Comparison of ENCODE assay signal across 28 mouse cellular contexts in the genomic region with DNA sequence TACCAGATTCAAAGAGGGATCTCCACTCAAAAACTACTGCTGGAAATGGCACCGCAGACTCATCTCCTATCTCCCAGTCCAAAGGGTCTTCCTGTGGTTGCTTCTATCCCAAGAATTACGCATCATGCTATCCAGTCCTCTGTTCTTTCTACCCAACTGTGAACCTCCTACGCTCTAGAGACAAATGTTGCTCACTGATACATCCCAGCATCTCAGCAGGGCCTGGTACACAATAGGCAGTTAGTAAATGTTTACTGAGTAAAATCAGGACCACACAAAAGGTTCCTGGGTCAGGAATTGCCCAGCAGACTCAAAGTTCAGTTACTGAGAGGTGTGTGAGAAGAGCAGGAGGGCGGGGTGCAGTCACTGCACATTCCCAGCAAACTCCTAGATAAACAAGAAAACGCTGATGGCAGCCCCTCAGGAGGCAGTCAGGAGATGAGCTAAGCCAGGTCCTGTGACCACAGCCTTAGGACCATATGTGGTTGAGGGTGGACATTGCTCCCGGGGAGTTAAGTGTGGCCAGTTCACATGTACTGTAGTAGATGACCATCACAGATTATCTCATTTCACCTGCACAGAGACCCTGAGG. TPM values are rescaled to one million over a fixed set of nuclear protein-coding genes. Genes with fewer than 3 reads are reported as not detected.
DNase-seq lines count a peak whose midpoint lies in the region; ATAC-seq and TF ChIP-seq lines count a peak whose summit lies in the region.
"Had no signal": no experiment of that assay in that cellular context is flagged by ENCODE, and none has a peak within 500 bp of the region (broad histone marks: within the 10 kb centered on the region; RNA-seq: fewer than 3 reads in every experiment).

No protein-coding gene starts in this region.

- H3K27me3 ChIP-seq in heart, embryonic 12.5 days (replicated peaks), result no peaks in the 10 kb centered on the region
- peaks cover 24% of the 10 kb centered on the region for H3K27me3 ChIP-seq in liver, postnatal 0 days (ENCODE audit: insufficient read depth, low read length)

- H3K36me3 ChIP-seq in heart, embryonic 12.5 days, result no peaks in the 10 kb centered on the region
- H3K36me3 ChIP-seq in liver, postnatal 0 days (replicated peaks; ENCODE audit: insufficient read depth, low read length), result no peaks in the 10 kb centered on the region
- H3K36me3 ChIP-seq: embryonic facial prominence, embryonic 15.5 days; forebrain, embryonic 10.5 days; limb, embryonic 13.5 days had no signal

- TF ChIP-seq CTCF in liver, postnatal 0 days (IDR thresholded peaks at IDR 0.05; ENCODE audit: low read depth), result no peak

- ATAC-seq in heart, embryonic 12.5 days (ENCODE audit: insufficient number of reproducible peaks, low FRiP score), result no peak
- no peak for ATAC-seq in liver, postnatal 0 days
- ATAC-seq: hindbrain, postnatal 0 days had no signal

- peaks cover 15% of the 10 kb centered on the region for H3K4me1 ChIP-seq in heart, embryonic 12.5 days (replicated peaks)
- peaks cover 13% of the 10 kb centered on the region for H3K4me1 ChIP-seq in brown adipose tissue, adult 24 weeks (ENCODE audit: control insufficient read depth, insufficient read depth, insufficient read length, low read length)
- H3K4me1 ChIP-seq in liver, postnatal 0 days (ENCODE audit: insufficient read depth), result peaks cover 4% of the 10 kb centered on the region

- WGBS in heart, embryonic 12.5 days, result 65% methylated on average over 6 of the region's 6 CpGs
- WGBS in liver, postnatal 0 days (ENCODE audit: insufficient replicate concordance), result 60% methylated on average over 6 of the region's 6 CpGs

- H3K27ac ChIP-seq in heart, embryonic 12.5 days (ENCODE audit: poor library complexity, severe bottlenecking), result no peak overlapping the region
- H3K27ac ChIP-seq in brown adipose tissue, adult 24 weeks (replicated peaks; ENCODE audit: low read depth, low read length), result 0 out of 2 replicates have a peak overlapping the region, but pooled peaks have one; percentile 5
- no peak overlapping the region for H3K27ac ChIP-seq in liver, postnatal 0 days (ENCODE audit: low read depth)
- H3K27ac ChIP-seq: embryonic facial prominence, embryonic 15.5 days; hindbrain, postnatal 0 days; limb, embryonic 13.5 days; liver, embryonic 14.5 days had no signal

- no peaks in the 10 kb centered on the region for H3K9me3 ChIP-seq in heart, embryonic 12.5 days (replicated peaks)
- no peaks in the 10 kb centered on the region for H3K9me3 ChIP-seq in liver, postnatal 0 days (ENCODE audit: low read length)
- H3K9me3 ChIP-seq: embryonic facial prominence, embryonic 15.5 days; forebrain, embryonic 10.5 days; limb, embryonic 13.5 days had no signal

- H3K9ac ChIP-seq in heart, embryonic 12.5 days, result no peak overlapping the region
- no peak overlapping the region for H3K9ac ChIP-seq in liver, postnatal 0 days (replicated peaks)
- H3K9ac ChIP-seq: embryonic facial prominence, embryonic 15.5 days; limb, embryonic 13.5 days; liver, embryonic 14.5 days had no signal

- no peak overlapping the region for H3K4me2 ChIP-seq in heart, embryonic 12.5 days
- no peak overlapping the region for H3K4me2 ChIP-seq in liver, postnatal 0 days (ENCODE audit: low read depth, low read length)
- H3K4me2 ChIP-seq: embryonic facial prominence, embryonic 15.5 days; heart, embryonic 11.5 days; limb, embryonic 13.5 days had no signal

- DNase-seq in heart, adult 11 months, result peak; percentile 85
- peak; percentile 39 for DNase-seq in layer of hippocampus, adult 9-11 months
- no peak for DNase-seq in layer of hippocampus, postnatal 25 days (ENCODE audit: extremely low spot score in 1 of 2, low spot score in 1 of 2)
- peak; percentile 78 for DNase-seq in kidney, postnatal 14 days
- no peak for DNase-seq in liver, postnatal 0 days
- DNase-seq in cerebellum, postnatal 25 days, result no peak
- DNase-seq: adrenal gland, adult 8-10 months; cerebellum, adult 2 months; gastrocnemius, postnatal 14 days; midbrain, embryonic 14.5 days; right cerebral cortex, adult 18-20 months; spleen, adult 18-20 months; thymus, adult 18-20 months had no signal

- no peak overlapping the region for H3K4me3 ChIP-seq in heart, embryonic 12.5 days
- H3K4me3 ChIP-seq in brown adipose tissue, adult 24 weeks (ENCODE audit: insufficient read depth, low read depth, low read length), result no peak overlapping the region
- H3K4me3 ChIP-seq in liver, postnatal 0 days (ENCODE audit: low read depth, low read length), result no peak overlapping the region
- H3K4me3 ChIP-seq: embryonic facial prominence, embryonic 15.5 days; forebrain, embryonic 10.5 days; limb, embryonic 13.5 days had no signal

- TF ChIP-seq EP300 in liver, postnatal 0 days (IDR thresholded peaks at IDR 0.05; ENCODE audit: low read depth), result no peak

RNA-seq across cellular contexts. Expression of gene Stx3, which starts 4.4 kb away (rescaled TPM):
- 6.9 and 7.1 TPM in 2 replicates for polyA plus RNA-seq in heart, embryonic 12.5 days (2016; fragmentation: Nextera tagmentation; extraction: Ambion mirVana)
- 10 to 100 TPM; 24.2 to 32.3 TPM for total RNA-seq in layer of hippocampus, postnatal 25 days (2021)
- polyA plus RNA-seq in brown adipose tissue, adult 24 weeks (2012; ENCODE audit: insufficient read depth, insufficient read length, missing spikeins), result 1.2 and 2.1 TPM in 2 replicates
- 3.2 and 3.7 TPM in 2 replicates for polyA plus RNA-seq in liver, postnatal 0 days (2015; fragmentation: Nextera tagmentation; extraction: Ambion mirVana)

RNA-seq across cellular contexts. Expression of gene Olfr1417, which starts 24.2 kb away (rescaled TPM):
- 0.08 TPM in 1 of 2 replicates, not detected in the other for polyA plus RNA-seq in heart, embryonic 12.5 days (2016; fragmentation: Nextera tagmentation; extraction: Ambion mirVana)
- not detected for total RNA-seq in layer of hippocampus, postnatal 25 days (2021)
- not detected in 2 replicates for polyA plus RNA-seq in brown adipose tissue, adult 24 weeks (2012; ENCODE audit: insufficient read depth, insufficient read length, missing spikeins)
- not detected in 2 replicates for polyA plus RNA-seq in liver, postnatal 0 days (2015; fragmentation: Nextera tagmentation; extraction: Ambion mirVana)
- total RNA-seq: adrenal gland, adult 8-10 months; CH12.LX; gastrocnemius, postnatal 14 days; hematopoietic stem cell, adult 5-6 weeks; hindbrain, postnatal 0 days; layer of hippocampus, adult 8-10 months; left cerebral cortex, postnatal 10 days had no signal
- polyA plus RNA-seq: cerebellum, adult 2 months; embryonic facial prominence, embryonic 15.5 days; heart, embryonic 11.5 days; limb, embryonic 13.5 days; liver, embryonic 14.5 days; macrophage; stomach, embryonic 14.5 days had no signal

RNA-seq across cellular contexts. Expression of gene Mrpl16, which starts 44.6 kb away (rescaled TPM):
- polyA plus RNA-seq in heart, embryonic 12.5 days (2016; fragmentation: Nextera tagmentation; extraction: Ambion mirVana), result 76.2 and 76.8 TPM in 2 replicates
- 10 to 100 TPM; 34.2 to 37.6 TPM for total RNA-seq in layer of hippocampus, postnatal 25 days (2021)
- 113 and 132 TPM in 2 replicates for polyA plus RNA-seq in brown adipose tissue, adult 24 weeks (2012; ENCODE audit: insufficient read depth, insufficient read length, missing spikeins)
- 35.7 and 38.2 TPM in 2 replicates for polyA plus RNA-seq in liver, postnatal 0 days (2015; fragmentation: Nextera tagmentation; extraction: Ambion mirVana)

RNA-seq across cellular contexts. Expression of gene Olfr1418, which starts 46.0 kb away (rescaled TPM):
- not detected in 2 replicates for polyA plus RNA-seq in heart, embryonic 12.5 days (2016; fragmentation: Nextera tagmentation; extraction: Ambion mirVana)
- total RNA-seq in layer of hippocampus, postnatal 25 days (2021), result not detected
- not detected in 2 replicates for polyA plus RNA-seq in brown adipose tissue, adult 24 weeks (2012; ENCODE audit: insufficient read depth, insufficient read length, missing spikeins)
- polyA plus RNA-seq in liver, postnatal 0 days (2015; fragmentation: Nextera tagmentation; extraction: Ambion mirVana), result not detected in 2 replicates
- total RNA-seq: adrenal gland, adult 8-10 months; CH12.LX; gastrocnemius, postnatal 14 days; hematopoietic stem cell, adult 5-6 weeks; hindbrain, postnatal 0 days; layer of hippocampus, adult 8-10 months; left cerebral cortex, postnatal 10 days had no signal
- polyA plus RNA-seq: brain, embryonic 14.5 days; cerebellum, adult 2 months; embryonic facial prominence, embryonic 15.5 days; forebrain, embryonic 10.5 days; heart, embryonic 11.5 days; hindbrain, postnatal 0 days; limb, embryonic 13.5 days; liver, embryonic 14.5 days; macrophage; midbrain, embryonic 14.5 days; stomach, embryonic 14.5 days had no signal

Comparison
In these comparisons a context has a peak if more than half of its experiments do, and no peak if none do; other contexts are left out.
1. DNase-seq: peak in heart, adult 11 months (single experiment), layer of hippocampus, adult 9-11 months (single experiment) and kidney, postnatal 14 days (single experiment); none in layer of hippocampus, postnatal 25 days (0 of 2), liver, postnatal 0 days (single experiment) and cerebellum, postnatal 25 days (0 of 2).